Mouse (Mus musculus) ES-CJ7 (cell line): ENCODE measurements at regions not wholly inside any gene's neighbourhood (a gene's known extent, or its start where the extent isn't known, plus 50 kb on each side); places are given as distances from the start of the nearest gene placed in this dataset.

ENCODE experiments used
- DNase-seq: peaks from one replicate; pipeline ENCODE4 v3.0.0; 2011; ENCODE audit warnings: low read depth, low spot score

DNA sequence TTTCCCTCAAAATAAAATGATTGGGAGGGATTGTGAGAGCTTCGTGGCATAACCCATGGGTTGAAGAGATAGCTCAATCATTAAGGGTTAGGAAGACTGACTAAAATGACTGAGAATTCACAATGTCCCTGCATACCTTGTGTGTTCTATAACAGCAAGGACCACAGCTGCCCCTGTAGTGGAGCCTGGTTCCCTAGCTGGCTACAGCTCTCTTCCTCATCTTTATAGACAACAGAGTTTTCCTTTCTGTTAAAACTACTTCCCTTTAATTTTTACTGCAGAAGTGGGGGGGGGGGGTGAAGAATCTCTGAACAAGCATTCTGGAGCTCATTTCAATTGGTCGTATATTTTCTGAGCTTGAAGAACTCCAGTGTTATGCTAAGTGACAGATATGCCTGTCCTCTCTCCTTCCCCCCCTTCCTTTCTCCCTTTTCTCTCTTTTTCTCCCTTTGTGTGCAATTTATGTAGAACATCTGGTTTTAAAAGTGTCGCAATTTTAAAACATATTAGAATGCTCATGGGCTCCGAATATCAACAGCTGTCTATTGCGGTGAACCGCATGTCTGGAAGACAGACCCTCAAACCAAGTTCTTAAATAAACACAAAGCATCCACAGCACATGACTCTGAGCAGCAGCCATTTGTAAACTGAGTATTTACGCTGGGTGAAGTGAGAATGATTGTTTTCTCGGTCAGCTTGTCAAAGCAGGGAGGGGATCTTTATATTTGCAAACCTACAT lies 222.0 kb upstream of the Maf start:
- no peak for DNase-seq

DNA sequence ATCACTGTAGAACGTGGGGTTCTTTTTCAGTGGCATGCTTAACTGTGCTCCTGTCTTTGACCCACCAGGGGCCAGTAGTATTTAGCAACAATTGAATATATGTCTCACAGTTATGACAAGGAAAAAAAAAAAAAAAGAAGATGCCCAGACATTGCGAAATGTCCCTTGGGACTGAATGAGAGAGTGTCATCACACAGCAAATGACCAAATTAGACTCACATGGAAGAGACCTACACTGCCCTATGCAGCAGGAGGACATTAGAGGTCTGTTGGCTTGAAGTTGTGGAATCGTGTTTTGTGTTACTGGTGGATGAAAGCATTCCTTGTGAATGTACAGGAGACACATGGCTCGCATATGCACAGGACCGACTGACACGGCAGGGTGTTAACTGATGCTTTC lies 214.3 kb upstream of the Maf start:
- no peak for DNase-seq

DNA sequence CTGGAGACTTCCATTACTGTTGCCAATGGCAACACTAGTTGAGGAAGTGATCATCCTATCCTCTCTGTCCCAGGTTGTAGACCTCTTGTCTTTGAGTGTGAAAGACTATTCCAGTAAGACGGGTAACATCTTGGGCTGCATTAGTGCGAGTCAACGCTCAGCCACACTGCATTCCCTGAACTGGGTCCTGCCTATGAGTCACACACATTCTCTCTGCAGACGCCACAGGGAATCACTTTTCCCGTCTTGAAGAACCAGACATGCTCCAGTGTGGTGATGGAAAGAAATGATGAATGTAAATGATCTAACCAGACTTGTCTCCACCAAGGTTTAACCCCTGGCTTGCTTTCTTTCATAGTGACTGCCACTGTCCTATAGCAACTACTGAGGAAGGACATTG lies 199.1 kb upstream of the Maf start:
- no peak for DNase-seq

DNA sequence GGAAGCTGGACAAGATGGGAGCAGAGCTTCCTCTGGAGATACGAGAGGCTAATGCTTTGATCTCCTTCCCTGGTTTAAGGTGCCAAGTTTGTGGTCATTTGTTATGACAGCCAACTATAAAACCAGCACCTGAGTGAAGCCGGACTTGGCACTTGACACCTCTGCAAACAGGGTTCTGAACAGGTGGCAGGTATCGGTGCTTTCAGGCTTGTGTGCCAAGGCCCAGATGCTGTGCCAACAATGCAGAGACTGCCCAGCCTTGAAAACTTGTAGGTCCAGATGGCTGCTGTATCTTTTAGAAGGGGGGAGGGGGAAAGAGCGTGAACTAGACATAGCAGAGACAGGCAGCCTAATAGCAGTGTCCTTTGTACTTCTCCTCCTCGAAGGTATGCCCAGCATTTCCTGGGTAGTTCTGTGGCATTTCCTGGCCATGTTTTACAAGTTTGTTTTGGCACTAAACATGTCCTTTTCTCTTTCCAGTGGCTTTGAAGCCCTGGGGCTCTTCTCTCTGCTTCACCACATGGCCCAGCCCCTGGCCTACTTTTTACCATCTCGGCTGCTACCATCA lies 196.3 kb upstream of the Maf start:
- no peak for DNase-seq

DNA sequence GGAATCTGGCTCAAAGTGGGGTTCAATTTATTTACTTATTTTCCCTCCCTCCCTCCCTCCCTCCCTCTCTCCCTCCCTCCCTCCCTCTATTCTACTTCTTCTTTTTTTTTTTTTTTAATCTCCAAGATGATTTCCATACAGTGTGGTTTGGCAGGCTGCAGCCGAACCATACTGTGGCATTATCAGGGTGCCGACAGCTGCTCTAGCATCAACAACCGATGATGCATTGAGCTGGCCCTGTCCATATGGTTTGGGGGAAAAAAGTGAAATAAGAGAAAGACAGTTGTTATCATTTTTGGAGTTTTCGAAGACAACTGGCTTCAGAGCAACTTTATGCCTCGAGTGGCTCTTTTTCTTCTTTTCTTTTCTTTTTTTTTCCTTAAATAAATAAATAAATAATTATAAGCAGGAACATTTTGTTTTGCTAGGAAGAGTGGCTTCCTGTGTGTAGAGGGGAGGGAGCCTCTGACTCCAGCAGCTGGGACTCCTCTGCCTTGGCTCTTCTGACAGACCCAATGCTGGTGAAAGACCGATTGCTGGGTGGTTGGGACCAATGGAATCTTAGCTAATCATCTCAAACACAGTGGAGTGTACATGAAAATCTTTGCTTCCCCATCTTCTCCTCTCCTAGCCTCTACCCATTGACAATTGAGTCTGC lies 190.1 kb upstream of the Maf start:
- DNase-seq = no peak

DNA sequence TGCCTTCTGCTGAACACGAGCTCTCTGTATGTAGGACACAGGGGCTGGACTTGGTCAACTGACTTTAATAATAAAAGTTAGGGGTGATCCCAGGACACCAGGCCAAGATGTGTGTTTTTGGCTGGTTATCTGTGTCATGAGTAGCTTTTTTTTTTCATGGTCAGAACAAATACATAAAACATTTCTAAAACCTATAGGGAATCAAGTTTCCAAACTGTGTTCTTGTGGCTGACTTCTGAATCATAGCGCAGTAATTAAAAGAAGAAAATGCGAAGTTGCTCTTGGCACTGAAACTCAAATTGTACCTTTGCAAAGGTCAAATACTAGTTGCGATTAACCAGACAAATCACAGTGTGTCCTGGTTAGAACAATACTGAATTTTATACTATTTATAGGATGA lies 189.5 kb upstream of the Maf start:
- no peak for DNase-seq

DNA sequence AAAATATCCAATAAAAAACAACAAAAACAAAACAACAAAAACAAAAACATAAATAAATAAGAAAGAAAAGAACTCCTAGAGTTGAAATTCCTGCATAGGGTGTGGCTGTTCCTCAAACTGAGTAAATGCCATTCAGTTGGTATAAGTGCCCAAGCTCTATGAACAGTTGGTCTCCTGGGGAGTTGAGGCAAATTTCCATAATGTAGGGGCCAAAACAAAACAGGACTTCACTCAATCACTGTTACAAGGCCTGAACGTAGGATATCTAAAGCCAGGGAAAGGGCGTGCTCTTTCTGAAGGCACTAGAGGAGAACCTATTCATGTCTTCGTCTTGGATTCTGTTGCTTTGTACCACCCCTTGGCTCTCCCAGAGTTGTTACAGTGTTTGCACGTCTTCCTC lies 188.5 kb upstream of the Maf start:
- peak; percentile 69 for DNase-seq

DNA sequence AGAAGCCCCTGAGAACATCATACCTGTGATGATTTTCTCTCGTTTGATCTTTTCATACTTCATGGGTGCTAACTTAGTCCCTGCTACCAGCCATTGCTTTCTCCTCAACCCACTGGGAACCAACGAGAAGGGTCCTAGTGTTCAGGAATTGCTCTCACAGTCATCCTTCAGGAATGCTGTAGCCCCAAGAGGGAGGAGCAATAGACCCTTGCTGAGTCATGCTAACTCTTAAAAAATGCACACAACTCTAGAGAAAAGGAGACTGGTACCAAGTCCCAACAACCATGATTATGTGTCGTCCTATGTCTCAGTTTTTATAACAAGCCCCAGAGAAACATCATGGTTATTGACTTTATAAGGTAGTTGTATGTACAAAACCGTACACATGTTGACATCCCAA lies 180.7 kb upstream of the Maf start:
- DNase-seq = no peak

DNA sequence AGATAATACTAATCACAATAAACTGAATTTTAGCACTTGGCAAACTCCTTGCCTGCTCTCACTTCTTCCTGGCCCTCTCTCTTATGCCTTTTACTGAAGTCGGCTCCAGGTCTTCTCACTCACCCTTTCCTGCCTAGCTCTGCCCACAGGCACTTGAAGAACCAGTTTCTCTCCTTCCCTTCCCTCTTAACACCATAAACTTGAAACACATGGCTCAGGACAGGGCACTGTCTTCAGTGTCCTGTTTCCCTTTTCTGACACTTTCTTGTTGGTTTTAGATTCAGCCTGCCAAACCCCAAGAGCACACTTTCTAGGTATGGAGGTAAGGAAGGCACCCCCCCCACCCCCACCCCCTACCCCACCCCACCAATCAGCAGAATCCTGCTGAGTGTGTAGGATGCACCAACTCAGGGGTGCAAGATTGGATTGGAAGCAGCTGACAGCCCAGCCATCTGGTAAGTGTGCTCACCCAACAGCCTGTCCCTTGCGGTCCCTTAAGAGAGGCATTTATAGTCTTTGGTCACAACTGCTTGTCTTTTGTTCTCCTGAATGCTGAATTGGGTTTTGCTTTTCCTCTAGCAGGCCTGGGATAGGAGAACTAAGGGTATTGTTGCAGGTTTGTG lies 177.6 kb upstream of the Maf start:
- no peak for DNase-seq

DNA sequence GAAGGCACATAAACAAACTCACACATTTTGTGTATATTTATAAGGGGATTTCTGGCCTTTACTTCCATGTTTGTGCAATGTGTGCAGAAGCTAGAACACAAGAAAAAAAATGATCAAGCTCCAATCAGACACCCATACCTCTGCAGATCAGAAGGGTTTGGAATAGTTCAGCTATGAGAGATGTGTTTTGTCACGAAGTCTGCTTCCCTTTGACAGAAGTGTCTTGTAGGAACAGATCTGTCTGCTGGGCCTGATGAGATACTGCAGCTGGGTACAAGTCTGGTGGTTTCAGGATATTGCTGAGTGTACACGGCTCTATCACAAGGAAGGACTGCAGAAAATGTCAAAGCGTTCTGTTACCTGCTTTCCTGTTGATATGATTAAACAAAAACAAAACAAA lies 176.2 kb upstream of the Maf start:
- no peak for DNase-seq

DNA sequence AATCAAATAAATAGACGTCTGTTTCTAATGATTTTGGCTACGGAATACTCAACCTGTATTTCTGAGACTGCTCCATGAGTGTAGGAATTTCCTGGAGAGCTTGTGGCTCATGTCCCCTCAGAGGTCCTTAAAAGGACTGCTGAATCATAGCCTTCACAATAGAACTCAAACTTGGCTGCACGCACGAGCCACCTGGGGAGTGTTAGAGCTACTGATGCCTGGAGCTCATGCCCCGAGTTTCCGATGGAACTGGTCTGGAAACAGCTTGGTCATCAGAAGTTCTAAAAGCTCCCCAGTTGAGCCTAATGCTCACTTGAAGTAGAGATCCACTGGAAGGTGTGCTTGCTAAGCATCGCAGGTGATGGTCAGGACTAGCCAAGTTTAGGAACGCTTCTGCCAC lies 174.3 kb upstream of the Maf start:
- DNase-seq = no peak

DNA sequence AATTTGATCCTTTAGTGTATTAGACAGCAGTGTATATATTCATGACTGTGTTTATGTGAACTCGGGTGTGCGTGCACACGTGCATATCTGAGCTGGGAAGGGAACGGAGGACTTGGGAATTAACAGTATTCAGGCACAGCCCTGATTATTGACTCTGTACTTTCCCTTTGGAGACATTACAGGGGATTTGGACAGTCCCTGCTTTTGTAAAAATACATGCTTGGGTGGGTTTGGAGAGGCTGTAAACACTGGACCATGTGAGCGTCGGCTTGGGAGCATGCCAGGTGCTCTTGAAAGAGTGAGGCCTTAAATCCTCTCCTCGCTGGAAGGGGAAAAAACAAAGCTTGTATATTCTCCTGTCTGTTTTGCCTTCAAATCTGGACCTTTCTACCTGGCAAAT lies 167.2 kb upstream of the Maf start:
- no peak for DNase-seq

DNA sequence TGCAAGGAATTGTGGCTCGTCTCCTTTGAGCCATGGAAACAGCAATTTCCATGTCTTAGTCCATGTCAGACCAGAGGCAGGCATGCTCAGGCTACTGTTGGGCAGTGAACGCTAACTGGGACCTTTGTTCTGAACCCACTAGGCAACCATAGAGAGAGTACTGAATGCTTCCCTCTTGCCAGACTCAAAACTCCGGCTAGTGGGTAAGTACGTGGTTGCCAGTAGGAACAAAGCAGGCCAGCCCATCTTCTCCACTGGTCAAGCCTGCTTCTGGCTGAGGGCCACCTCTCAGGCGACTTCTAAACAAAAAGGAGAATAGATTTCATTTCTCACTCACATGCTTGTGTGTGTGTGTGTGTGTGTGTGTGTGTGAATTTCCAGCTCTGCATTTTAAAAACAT lies 163.8 kb upstream of the Maf start:
- DNase-seq = no peak

DNA sequence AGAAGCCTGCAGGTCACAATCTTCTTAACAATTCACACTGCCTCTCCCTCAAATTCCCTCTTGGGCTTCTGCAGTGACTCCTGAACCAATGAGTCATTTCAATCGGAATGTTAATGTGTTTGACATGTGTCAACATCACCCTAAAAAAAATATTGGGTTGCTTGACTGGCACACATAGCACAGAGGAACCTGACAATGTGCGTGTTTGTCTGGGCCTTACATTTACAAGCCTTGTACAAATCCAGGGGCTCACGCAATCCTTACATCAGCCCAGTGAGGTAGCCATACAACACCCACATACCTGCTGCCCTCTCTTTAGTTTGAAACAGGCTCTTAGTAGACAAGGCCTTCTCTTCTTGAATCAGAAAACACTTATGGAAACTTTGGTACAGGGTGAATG lies 153.8 kb upstream of the Maf start:
- no peak for DNase-seq

DNA sequence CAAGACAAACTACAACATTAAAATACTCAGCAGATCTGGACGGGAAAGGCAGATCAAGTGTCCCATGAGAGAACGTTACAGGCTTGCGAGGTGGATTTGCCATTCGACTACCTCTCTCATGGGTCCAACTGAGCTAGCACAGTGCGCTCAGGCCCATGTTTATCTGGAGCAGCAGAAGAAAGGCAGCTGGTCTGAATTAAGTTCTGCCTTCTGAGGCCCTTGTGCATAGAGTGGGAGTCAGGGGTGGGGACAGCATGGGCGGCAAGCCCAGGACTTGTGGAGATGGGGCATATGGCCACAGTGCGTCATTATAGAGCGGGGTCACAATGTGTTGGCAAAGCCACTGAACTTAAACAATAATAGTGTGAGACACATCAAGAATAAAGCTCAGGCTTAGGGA lies 151.8 kb upstream of the Maf start:
- no peak for DNase-seq

DNA sequence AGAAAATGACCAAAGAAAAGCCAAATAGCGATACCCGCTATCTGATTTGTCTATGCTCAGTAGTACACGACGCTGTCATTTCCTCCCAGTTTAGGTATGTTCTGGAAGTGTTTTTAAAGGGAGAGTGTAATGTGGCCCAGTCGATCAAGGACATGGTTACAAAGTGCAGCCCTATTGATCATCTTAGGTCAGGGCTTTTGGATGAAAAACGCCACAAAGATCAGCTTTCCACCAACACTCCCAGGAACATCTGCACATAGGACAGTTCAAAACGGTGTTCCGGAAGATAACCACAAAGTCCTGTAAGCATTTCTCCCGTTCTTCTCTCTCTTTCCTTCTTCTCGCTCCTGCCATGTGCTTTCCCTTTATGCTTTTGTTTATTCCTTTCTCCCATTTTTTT lies 149.2 kb upstream of the Maf start:
- DNase-seq = no peak

DNA sequence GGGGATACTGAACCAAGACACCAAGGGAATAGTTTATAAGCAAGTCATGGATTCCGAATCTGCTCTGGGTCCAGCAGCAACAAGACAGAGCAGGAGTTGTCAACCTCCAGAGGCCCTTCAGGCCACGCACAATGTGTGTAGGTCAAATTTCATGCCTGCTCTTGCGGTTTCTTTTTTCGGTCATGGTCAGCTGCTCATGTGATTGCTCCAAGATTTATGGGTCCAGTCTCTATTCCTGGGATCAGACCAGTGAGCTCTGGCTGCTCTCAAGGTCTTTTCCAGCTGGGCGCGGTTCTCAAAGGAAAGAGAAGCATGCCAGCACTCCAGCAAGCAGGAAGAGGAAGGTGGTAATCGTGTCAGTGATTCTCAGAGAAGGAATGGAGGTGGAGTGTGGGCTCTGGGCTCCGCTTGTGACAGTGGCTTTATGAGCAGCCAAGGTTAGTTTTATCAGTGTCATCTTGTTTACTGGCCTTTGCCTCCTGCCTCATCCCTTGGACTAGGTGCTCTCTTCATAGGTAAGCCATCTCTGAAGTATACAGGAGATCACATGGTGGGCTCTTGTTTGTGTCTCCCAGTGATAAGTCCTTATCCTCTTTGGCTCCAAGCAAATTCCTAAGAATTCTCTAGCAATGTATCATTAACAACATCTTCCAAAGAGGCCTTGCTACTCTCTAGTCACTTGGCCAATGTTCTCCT lies 148.5 kb upstream of the Maf start:
- DNase-seq = no peak

DNA sequence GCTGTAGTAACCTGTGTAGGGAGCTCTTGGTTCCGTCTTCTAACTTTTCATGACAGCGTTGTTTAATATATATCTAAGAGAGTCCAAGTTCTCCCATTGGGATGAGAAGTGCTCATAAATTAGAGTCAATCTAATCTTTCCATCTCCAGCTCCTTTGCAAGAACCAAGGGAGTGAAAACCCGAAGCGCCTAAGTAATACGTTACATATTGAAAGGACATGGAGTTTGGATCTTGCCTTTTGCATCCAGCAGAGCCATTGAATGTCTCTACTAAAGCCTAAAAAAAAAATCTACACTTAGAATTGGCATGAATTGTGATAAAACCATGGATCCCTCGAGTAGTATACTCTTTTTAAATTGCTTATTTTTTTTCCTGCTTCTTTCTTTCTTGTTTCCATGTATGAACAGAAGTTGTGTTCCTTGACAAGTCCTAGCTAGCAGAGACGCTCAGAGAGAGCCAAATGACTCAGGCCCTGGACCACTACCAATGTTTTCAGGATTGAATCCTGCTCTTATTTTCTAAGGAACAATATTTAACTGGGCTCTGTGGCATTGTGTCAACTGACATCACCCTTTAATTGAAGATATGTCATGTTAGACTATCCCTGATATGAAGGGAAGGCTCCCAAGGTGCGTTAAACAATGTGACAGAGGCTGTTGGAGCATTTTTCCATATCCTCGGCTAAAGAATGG lies 146.8 kb upstream of the Maf start:
- no peak for DNase-seq

DNA sequence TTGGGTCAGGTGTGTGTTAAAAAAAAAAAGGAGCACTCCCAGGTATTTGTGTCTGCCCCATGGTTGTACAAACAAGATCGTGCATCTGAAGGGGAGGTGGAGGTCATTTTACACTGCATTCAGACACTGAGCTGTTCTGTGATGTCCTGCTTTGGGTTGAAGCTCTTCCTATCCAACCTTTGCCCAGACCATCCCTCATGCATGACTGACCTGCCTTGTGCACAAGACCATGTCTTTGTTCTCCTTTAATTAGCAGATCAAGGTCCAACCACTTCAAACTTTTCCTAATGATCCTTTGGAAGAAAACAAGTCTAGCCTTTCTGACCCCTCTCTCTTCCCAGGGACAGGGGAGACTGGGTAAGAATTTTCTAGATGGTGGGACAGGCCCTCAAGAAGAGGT lies 143.0 kb upstream of the Maf start:
- no peak for DNase-seq

DNA sequence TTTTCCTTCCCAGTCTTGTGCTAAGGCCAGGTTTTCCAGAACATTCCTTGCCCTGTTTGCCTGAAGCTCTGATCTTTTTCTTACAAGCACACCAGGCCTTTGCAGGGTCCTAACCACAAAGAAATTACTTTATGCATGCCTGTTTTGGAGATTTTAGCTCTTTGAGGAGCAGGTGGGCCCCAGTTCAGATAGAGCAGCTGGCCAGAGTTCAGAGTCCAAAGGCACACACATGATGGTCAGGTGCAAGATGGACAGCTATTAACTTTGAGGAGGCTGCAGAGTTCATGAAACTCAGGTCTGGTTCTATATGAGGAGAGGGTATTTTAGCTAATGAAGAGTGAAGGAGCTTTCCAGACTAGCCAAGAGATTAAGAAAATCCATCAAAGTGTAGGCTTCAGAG lies 125.8 kb upstream of the Maf start:
- DNase-seq = no peak

DNA sequence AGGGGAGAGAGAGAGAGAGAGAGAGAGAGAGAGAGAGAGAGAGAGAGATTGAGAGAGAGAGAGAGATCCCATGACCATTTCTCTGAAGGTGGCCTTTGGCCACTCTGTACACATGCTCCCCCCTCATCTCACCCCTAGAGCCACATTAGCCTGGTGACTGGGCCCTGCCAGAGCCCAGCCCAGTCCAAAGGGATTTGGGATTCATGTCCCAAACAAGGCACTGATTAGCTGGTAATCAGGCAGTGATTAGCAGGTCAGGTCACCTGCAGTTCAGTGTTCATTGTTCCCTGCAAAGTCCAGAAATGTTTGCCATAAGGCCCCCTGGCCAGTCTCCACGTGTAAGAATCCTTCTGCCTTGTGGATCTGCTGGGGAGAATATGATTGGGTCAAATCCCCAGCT lies 124.1 kb upstream of the Maf start:
- DNase-seq = no peak
